Mouse (Mus musculus): ENCODE data around the gene Tagln3. TPM values are rescaled to one million over a fixed set of nuclear protein-coding genes. Genes with fewer than 3 reads are reported as not detected.

Tagln3 gene
- total RNA-seq, 4 experiments from 2014 or later = 0.60 to 0.98 (median 0.78) TPM; not detected in 1

Other genes with a start within 250 kb of the Tagln3 start
- gene Gm609, start 231.6 kb downstream of the Tagln3 start, total RNA-seq (2022) = not detected
- gene Gm17783, start 192.6 kb downstream of the Tagln3 start, total RNA-seq (2022) = not detected
- not detected for gene Slc9c1, start 189.3 kb downstream of the Tagln3 start, total RNA-seq (2022)
- under 1 TPM in 1 of 4 experiments, not detected in 3; 0.14 TPM for gene Gcsam, start 114.2 kb downstream of the Tagln3 start, total RNA-seq (2022)
- not detected for gene BC016579, start 70.5 kb downstream of the Tagln3 start, total RNA-seq (2022)
- not detected for gene Tmprss7, start 30.9 kb downstream of the Tagln3 start, total RNA-seq (2022)
- 10 to 100 TPM; 16.5 to 20.8 (median 17.1) TPM for gene Abhd10, start 18.3 kb upstream of the Tagln3 start, total RNA-seq (2022)
- 10 to 100 TPM; 11.3 to 12.6 (median 11.8) TPM for gene Phldb2, start 229.0 kb upstream of the Tagln3 start, total RNA-seq (2022)

Measured in heart, adult 8-10 months (tissue).